Mouse (Mus musculus): ENCODE measurements at regions not wholly inside any gene's neighbourhood (a gene's known extent, or its start where the extent isn't known, plus 50 kb on each side); places are given as distances from the start of the nearest gene placed in this dataset.

GRCm38 (mm10) chr9:61468897-61469509, 96.8 kb downstream of the Tle3 start:
- in situ Hi-C loops (cut with MboI, MseI), result no loop called here

GRCm38 (mm10) chr9:61468368-61468848, 96.2 kb downstream of the Tle3 start:
- in situ Hi-C loops (cut with MboI, MseI), result no loop called here
